Comparison of ENCODE assay signal across 28 mouse cellular contexts in genomic region chr6:117479376-117479775, GRCm38 (mm10).
A peak's percentile ranks its signal among the peaks of the same experiment; 100 is the strongest.
DNase-seq lines count a peak whose midpoint lies in the region; ATAC-seq lines count a peak whose summit lies in the region.
"Had no signal": no experiment of that assay in that cellular context is flagged by ENCODE, and none has a peak within 500 bp of the region (broad histone marks: within the 10 kb centered on the region; RNA-seq: fewer than 3 reads in every experiment).

No protein-coding gene starts in this region.

- H3K4me2 ChIP-seq in kidney, embryonic 15.5 days = no peak overlapping the region
- no peak overlapping the region for H3K4me2 ChIP-seq in embryonic facial prominence, embryonic 12.5 days (replicated peaks)
- H3K4me2 ChIP-seq in neural tube, embryonic 11.5 days (ENCODE audit: low read depth) = no peak overlapping the region
- H3K4me2 ChIP-seq: hindbrain, embryonic 14.5 days; intestine, embryonic 15.5 days; limb, embryonic 12.5 days; liver, embryonic 11.5 days; midbrain, embryonic 13.5 days; neural tube, embryonic 13.5 days; stomach, embryonic 15.5 days had no signal

- H3K27ac ChIP-seq in kidney, embryonic 15.5 days = no peak overlapping the region
- peak overlapping the region; percentile 23; the same call in 1 of the 2 replicates for H3K27ac ChIP-seq in embryonic facial prominence, embryonic 12.5 days
- H3K27ac ChIP-seq in neural tube, embryonic 11.5 days (ENCODE audit: low read depth, low read length) = no peak overlapping the region
- H3K27ac ChIP-seq: heart, adult 2 months; hindbrain, embryonic 14.5 days; intestine, embryonic 15.5 days; midbrain, embryonic 13.5 days; neural tube, embryonic 13.5 days; stomach, embryonic 15.5 days had no signal

- H3K27me3 ChIP-seq in kidney, embryonic 15.5 days = 0 out of 2 replicates have a peak, but pooled peaks cover 3% of the 10 kb centered on the region
- H3K27me3 ChIP-seq in embryonic facial prominence, embryonic 12.5 days = no peaks in the 10 kb centered on the region
- H3K27me3 ChIP-seq in neural tube, embryonic 11.5 days (ENCODE audit: control insufficient read depth, insufficient read depth, low read length) = no peaks in the 10 kb centered on the region
- H3K27me3 ChIP-seq: intestine, embryonic 15.5 days; limb, embryonic 12.5 days; midbrain, embryonic 13.5 days; neural tube, embryonic 13.5 days; Patski; stomach, embryonic 15.5 days had no signal

- no peaks in the 10 kb centered on the region for H3K36me3 ChIP-seq in kidney, embryonic 15.5 days
- H3K36me3 ChIP-seq in embryonic facial prominence, embryonic 12.5 days = no peaks in the 10 kb centered on the region
- no peaks in the 10 kb centered on the region for H3K36me3 ChIP-seq in neural tube, embryonic 11.5 days (ENCODE audit: control insufficient read depth, insufficient read depth, low read length)
- H3K36me3 ChIP-seq: G1E; intestine, embryonic 15.5 days; limb, embryonic 12.5 days; midbrain, embryonic 13.5 days; neural tube, embryonic 13.5 days; stomach, embryonic 15.5 days had no signal

- H3K4me3 ChIP-seq in kidney, embryonic 15.5 days (replicated peaks) = no peak overlapping the region
- H3K4me3 ChIP-seq in embryonic facial prominence, embryonic 12.5 days = no peak overlapping the region
- H3K4me3 ChIP-seq in neural tube, embryonic 11.5 days (ENCODE audit: low read depth, low read length) = no peak overlapping the region
- H3K4me3 ChIP-seq: heart, adult 2 months; intestine, embryonic 15.5 days; limb, embryonic 12.5 days; midbrain, embryonic 13.5 days; neural tube, embryonic 13.5 days; stomach, embryonic 15.5 days had no signal

- intact Hi-C loops in left cerebral cortex, postnatal 10 days (cut with DNase I) = no loop called here

- H3K4me1 ChIP-seq in kidney, embryonic 15.5 days = peaks cover 20% of the 10 kb centered on the region
- peaks cover 8% of the 10 kb centered on the region; the same call in 1 of the 2 replicates for H3K4me1 ChIP-seq in embryonic facial prominence, embryonic 12.5 days
- H3K4me1 ChIP-seq in neural tube, embryonic 11.5 days (ENCODE audit: control insufficient read depth, insufficient read depth, low read length) = peaks cover 5% of the 10 kb centered on the region; the same call in 1 of the 2 replicates
- H3K4me1 ChIP-seq: intestine, embryonic 15.5 days; midbrain, embryonic 13.5 days had no signal

- H3K9ac ChIP-seq in kidney, embryonic 15.5 days = no peak overlapping the region
- H3K9ac ChIP-seq in embryonic facial prominence, embryonic 12.5 days = no peak overlapping the region
- H3K9ac ChIP-seq in neural tube, embryonic 11.5 days (ENCODE audit: low read length) = no peak overlapping the region
- H3K9ac ChIP-seq: hindbrain, embryonic 14.5 days; intestine, embryonic 15.5 days; limb, embryonic 12.5 days; midbrain, embryonic 13.5 days; neural tube, embryonic 13.5 days; stomach, embryonic 15.5 days had no signal

- H3K9me3 ChIP-seq in kidney, embryonic 15.5 days (replicated peaks) = no peaks in the 10 kb centered on the region
- H3K9me3 ChIP-seq in embryonic facial prominence, embryonic 12.5 days = no peaks in the 10 kb centered on the region
- no peaks in the 10 kb centered on the region for H3K9me3 ChIP-seq in neural tube, embryonic 11.5 days (ENCODE audit: control insufficient read depth, low read length)
- H3K9me3 ChIP-seq: intestine, embryonic 15.5 days; limb, embryonic 12.5 days; midbrain, embryonic 13.5 days; neural tube, embryonic 13.5 days; stomach, embryonic 15.5 days had no signal

- 20% methylated on average over 2 of the region's 2 CpGs for WGBS in kidney, embryonic 15.5 days
- 37% methylated on average over 2 of the region's 2 CpGs for WGBS in embryonic facial prominence, embryonic 12.5 days
- 35% methylated on average over 2 of the region's 2 CpGs for WGBS in neural tube, embryonic 11.5 days

- ATAC-seq in kidney, embryonic 15.5 days (replicated peaks; ENCODE audit: low FRiP score) = 0 out of 2 replicates have a peak, but pooled peaks have one; percentile 22
- ATAC-seq in embryonic facial prominence, embryonic 12.5 days (ENCODE audit: insufficient number of reproducible peaks, insufficient read depth, low FRiP score, low TSS enrichment) = no peak
- no peak for ATAC-seq in neural tube, embryonic 11.5 days (ENCODE audit: insufficient read depth, low FRiP score, low TSS enrichment)
- no peak for ATAC-seq in megakaryocyte progenitor cell, adult 5-6 weeks (replicated peaks; ENCODE audit: poor library complexity)
- ATAC-seq: forebrain, embryonic 16.5 days; intestine, embryonic 15.5 days; midbrain, embryonic 13.5 days; Patski had no signal

- no peak for DNase-seq in kidney, postnatal 14 days
- peak; percentile 51 for DNase-seq in embryo, embryonic 10.5 days (ENCODE audit: low spot score)
- DNase-seq in neural tube, embryonic 11.5 days (ENCODE audit: low spot score) = peak; percentile 20
- DNase-seq in left cerebral cortex, postnatal 10 days (ENCODE audit: extremely low spot score in 1 of 2, low spot score in 2 of 2) = no peak
- DNase-seq: adrenal gland, adult 8-10 months; B cell, adult 2 months; cerebellum, adult 8-10 months; gastrocnemius, postnatal 25 days; heart, adult 2 months; heart, postnatal 36 days; kidney, adult 9 months; lung, adult 18-20 months; lung, postnatal 14 days; right cerebral cortex, adult 18-20 months; thymus, postnatal 25 days had no signal

Comparison
In these comparisons a context has a peak if more than half of its experiments do, and no peak if none do; other contexts are left out.
1. DNase-seq: peak in embryo, embryonic 10.5 days (single experiment) and neural tube, embryonic 11.5 days (single experiment); none in kidney, postnatal 14 days (single experiment) and left cerebral cortex, postnatal 10 days (0 of 2).